Mouse (Mus musculus) adrenal gland, adult 8-10 months (tissue): ENCODE measurements around the gene Lbx2. TPM values are rescaled to one million over a fixed set of nuclear protein-coding genes. Genes with fewer than 3 reads are reported as not detected.
A peak's percentile ranks its signal among the peaks of the same experiment; 100 is the strongest.

ENCODE experiments used
- DNase-seq: peaks from one replicate; pipeline ENCODE4 v3.0.0; 2022
- microRNA-seq, 2 experiments: library from miRNA; unstranded; fragments of <30 nt; microRNA quantifications; one replicate each; pipeline ENCODE4 v1.2.0; 2022
- total RNA-seq, 4 experiments: library from RNA; stranded (reverse); gene quantifications; 2 replicates each; pipeline ENCODE4 v1.2.4; 2022

The Lbx2 gene
- total RNA-seq, 4 experiments from 2014 or later: 16.7 to 24.9 (median 19.6) TPM

DNA sequence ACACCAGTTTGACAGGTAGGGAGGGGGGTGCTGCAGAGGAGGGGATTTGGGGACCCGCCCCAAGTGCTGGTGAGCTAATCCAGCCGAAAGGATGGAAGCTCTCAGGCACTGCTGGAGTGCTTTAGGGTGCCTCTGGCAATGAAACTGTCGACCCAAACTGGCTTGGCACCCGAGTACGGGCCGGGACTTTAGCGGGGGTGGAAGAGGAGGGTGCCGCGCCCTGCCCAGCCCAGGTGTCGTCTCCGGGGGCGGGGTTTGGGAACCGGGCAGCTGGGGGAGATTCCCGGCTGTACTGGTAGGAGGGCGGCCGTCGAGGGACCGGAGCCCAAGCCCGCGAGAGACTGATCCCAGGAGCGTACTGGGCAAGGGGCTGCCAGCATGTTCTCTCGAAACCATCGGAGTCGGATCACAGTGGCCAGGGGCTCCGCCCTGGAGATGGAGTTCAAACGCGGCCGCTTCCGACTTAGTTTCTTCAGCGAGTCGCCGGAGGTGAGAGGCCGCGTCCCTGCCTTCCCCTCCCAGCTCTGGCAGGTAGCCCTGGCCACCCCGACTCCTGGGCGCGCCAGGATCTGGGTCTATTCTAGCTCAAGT lies 49.5 kb downstream of the Lbx2 start:
- DNase-seq: no peak

DNA sequence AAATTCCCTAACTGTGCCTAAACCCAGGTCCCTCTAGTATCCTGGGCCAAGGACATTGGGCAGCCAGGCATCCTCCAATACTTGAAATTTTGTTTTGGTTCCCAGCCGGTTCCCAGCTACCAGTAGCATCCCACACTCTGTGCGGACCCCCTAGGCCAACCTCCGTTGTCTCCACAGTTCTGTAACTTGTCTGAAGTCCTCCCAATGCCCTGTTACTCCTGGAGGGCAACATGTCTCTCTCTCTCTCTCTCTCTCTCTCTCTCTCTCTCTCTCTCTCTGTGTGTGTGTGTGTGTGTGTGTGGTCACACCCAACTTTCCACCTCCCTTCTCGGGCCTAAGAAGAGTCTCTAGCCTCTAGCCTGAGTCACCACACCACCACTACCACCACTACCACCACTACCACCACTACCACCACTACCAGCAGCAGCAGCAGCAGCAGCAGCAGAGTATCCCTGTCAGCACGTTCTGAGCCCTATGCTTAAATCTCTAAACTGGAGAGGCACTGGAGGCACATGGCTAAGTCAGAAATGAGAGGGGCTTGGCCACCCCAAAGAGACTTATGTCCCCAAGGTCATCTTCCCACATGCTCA lies 50.2 kb downstream of the Lbx2 start:
- DNase-seq: no peak

DNA sequence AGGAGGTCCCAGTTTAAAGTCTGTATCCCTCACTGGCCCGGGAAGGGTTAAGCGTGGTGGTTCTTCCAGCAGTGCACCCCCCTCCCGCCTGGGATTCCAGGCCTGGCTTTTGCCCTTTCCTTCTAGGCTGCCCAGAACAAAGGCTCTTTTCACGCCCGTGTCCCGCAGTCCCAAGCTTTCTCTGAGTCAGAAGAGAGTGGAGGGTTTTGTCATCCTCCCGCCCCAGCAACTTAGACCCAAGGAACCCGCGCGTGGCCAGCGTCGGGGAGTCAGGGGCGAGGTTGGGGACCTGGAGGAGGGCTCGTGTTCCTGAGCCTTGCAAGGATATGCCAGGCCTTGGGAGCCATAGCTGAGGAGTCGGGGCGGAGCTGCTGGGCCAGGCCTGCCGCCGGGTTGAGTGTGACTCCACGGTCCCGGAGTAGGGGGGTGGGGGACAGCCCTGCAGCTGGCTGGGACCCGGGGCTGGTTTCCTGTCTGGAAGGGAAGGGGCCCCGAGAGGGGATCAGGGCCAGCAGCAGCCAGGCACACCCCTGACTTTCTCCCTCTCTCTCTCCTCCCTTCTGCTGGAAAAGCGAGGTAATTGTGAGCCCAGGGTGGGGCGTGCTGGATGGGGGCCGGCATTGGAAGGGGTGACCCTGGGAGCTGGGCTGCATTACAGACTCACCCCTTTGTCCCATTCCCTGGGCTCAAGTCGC lies 50.9 kb downstream of the Lbx2 start:
- DNase-seq: no peak

DNA sequence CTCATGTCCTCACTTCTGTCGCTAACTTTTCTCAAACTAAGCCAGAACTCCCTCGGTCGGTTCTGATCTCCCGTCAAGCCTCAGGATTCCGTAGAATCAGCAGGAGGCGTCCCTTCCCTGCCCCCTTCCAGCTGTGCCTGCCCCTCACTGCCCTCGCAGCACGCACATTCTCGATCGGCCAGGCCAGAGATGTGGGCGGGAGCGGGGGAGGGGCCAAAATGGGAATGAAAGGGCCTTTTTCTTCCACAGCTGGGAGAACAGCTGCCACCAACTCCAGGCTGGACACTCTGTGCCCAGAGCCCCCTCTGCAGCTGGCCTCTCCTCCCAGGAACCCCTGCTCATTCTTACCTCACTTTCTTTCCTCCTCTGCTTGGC lies 51.4 kb downstream of the Lbx2 start:
- DNase-seq: peak; percentile 86

Small RNA genes within 50 kb of the gene (microRNA-seq; reads per million reads assigned to microRNA genes)
- 0 reads per million in 2 experiments for gene Mir3470a
- 0 to 0.17 reads per million in 2 experiments for gene Mir7040

Other genes with a start within 250 kb of the Lbx2 start
- 1 to 10 TPM in 3 of 4 experiments, under 1 TPM in 1; 0.96 to 2.5 (median 1.4) TPM for gene Sema4f, start 146.6 kb upstream of the Lbx2 start, total RNA-seq
- gene M1ap, start 139.5 kb upstream of the Lbx2 start, total RNA-seq: not detected
- 10 to 100 TPM; 12.7 to 13.8 (median 13.4) TPM for gene Dok1, start 52.9 kb upstream of the Lbx2 start, total RNA-seq
- 1 to 10 TPM; 2.2 to 4.8 (median 4.1) TPM for gene Loxl3, start 52.2 kb upstream of the Lbx2 start, total RNA-seq
- gene Aup1, start 31.8 kb upstream of the Lbx2 start, total RNA-seq: 100 to 1,000 TPM; 184 to 207 (median 192) TPM
- 10 to 100 TPM; 50.7 to 69.4 (median 61.0) TPM for gene Htra2, start 31.1 kb upstream of the Lbx2 start, total RNA-seq
- 1 to 10 TPM; 2.6 to 6.3 (median 4.1) TPM for gene Dqx1, start 28.5 kb upstream of the Lbx2 start, total RNA-seq
- 10 to 100 TPM in 3 of 4 experiments, 1 to 10 TPM in 1; 7.9 to 19.1 (median 13.3) TPM for gene Tlx2, start 16.1 kb upstream of the Lbx2 start, total RNA-seq
- 10 to 100 TPM; 50.4 to 79.1 (median 66.0) TPM for gene Pcgf1, start 8.5 kb upstream of the Lbx2 start, total RNA-seq
- gene Ccdc142, start 15.2 kb downstream of the Lbx2 start, total RNA-seq: 10 to 100 TPM in 2 of 4 experiments, 1 to 10 TPM in 2; 5.3 to 14.2 (median 9.7) TPM
- gene Gm42688, start 15.2 kb downstream of the Lbx2 start, total RNA-seq: 10 to 100 TPM in 2 of 4 experiments, 1 to 10 TPM in 2; 5.9 to 14.3 (median 10.1) TPM
- 100 to 1,000 TPM in 1 of 4 experiments, 10 to 100 TPM in 3; 81.6 to 113 (median 89.5) TPM for gene Mrpl53, start 22.7 kb downstream of the Lbx2 start, total RNA-seq
- gene Mogs, start 29.1 kb downstream of the Lbx2 start, total RNA-seq: 10 to 100 TPM; 45.9 to 91.9 (median 62.8) TPM
- 100 to 1,000 TPM; 100 to 106 (median 105) TPM for gene Wbp1, start 35.2 kb downstream of the Lbx2 start, total RNA-seq
- 10 to 100 TPM; 24.9 to 32.3 (median 28.0) TPM for gene Ino80b, start 39.1 kb downstream of the Lbx2 start, total RNA-seq
- 10 to 100 TPM; 16.4 to 34.0 (median 19.9) TPM for gene Rtkn, start 49.1 kb downstream of the Lbx2 start, total RNA-seq
- 1 to 10 TPM; 3.2 to 6.3 (median 5.3) TPM for gene Wdr54, start 70.0 kb downstream of the Lbx2 start, total RNA-seq
- 1 to 10 TPM; 1.2 to 2.6 (median 1.9) TPM for gene 1700003E16Rik, start 70.0 kb downstream of the Lbx2 start, total RNA-seq
- 100 to 1,000 TPM; 145 to 192 (median 162) TPM for gene Dctn1, start 79.6 kb downstream of the Lbx2 start, total RNA-seq
- under 1 TPM; 0.05 to 0.09 (median 0.08) TPM for gene Slc4a5, start 133.5 kb downstream of the Lbx2 start, total RNA-seq
- 10 to 100 TPM; 14.4 to 19.3 (median 17.6) TPM for gene Mthfd2, start 239.5 kb downstream of the Lbx2 start, total RNA-seq
- 10 to 100 TPM; 66.9 to 77.3 (median 71.4) TPM for gene Mob1a, start 239.6 kb downstream of the Lbx2 start, total RNA-seq